Mouse (Mus musculus) erythroblast, embryonic 14.5 days (primary cell): Measurements from ENCODE around the gene Qrfpr.

Source experiments
- GATA1 ChIP-seq: IDR thresholded peaks from 2 replicates; pipeline ENCODE4 v1.6.1; 2012; ENCODE audit warnings: low read length, inconsistent platforms, mixed read lengths
- TAL1 ChIP-seq: IDR thresholded peaks from 3 replicates; pipeline ENCODE4 v1.6.1; 2012; ENCODE audit warnings: low read length, inconsistent platforms, mixed read lengths

GRCm38 (mm10) chr3:36207520-36208264 is 14.4 kb downstream of the Qrfpr start:
- no peak for TF ChIP-seq GATA1
- TF ChIP-seq TAL1 = no peak
